Mouse (Mus musculus): Measurements from ENCODE around the gene Cdt1. TPM values are rescaled to one million over a fixed set of nuclear protein-coding genes. Genes with fewer than 3 reads are reported as not detected.

Gene Cdt1
- polyA plus RNA-seq, 1 experiment from 2014 or later = 29.0 TPM

Small RNAs within 50 kb of the gene (microRNA-seq; reads per million reads assigned to microRNA genes)
- not detected for gene Mir6396

Other genes with a start within 250 kb of the Cdt1 start
- not detected in 2 replicates for gene Trhr2, start 207.3 kb upstream of the Cdt1 start, polyA plus RNA-seq (2015; fragmentation: Nextera tagmentation; extraction: Ambion mirVana)
- 28.2 and 28.7 TPM in 2 replicates for gene Zc3h18, start 191.4 kb upstream of the Cdt1 start, polyA plus RNA-seq (2015; fragmentation: Nextera tagmentation; extraction: Ambion mirVana)
- gene Il17c, start 146.0 kb upstream of the Cdt1 start, polyA plus RNA-seq (2015; fragmentation: Nextera tagmentation; extraction: Ambion mirVana) = 0.21 TPM in 1 of 2 replicates, not detected in the other
- gene Cyba, start 135.1 kb upstream of the Cdt1 start, polyA plus RNA-seq (2015; fragmentation: Nextera tagmentation; extraction: Ambion mirVana) = 170 and 202 TPM in 2 replicates
- 15.9 and 16.1 TPM in 2 replicates for gene Mvd, start 124.6 kb upstream of the Cdt1 start, polyA plus RNA-seq (2015; fragmentation: Nextera tagmentation; extraction: Ambion mirVana)
- gene Snai3, start 107.3 kb upstream of the Cdt1 start, polyA plus RNA-seq (2015; fragmentation: Nextera tagmentation; extraction: Ambion mirVana) = 2.8 and 3.6 TPM in 2 replicates
- 42.1 and 48.6 TPM in 2 replicates for gene Rnf166, start 92.0 kb upstream of the Cdt1 start, polyA plus RNA-seq (2015; fragmentation: Nextera tagmentation; extraction: Ambion mirVana)
- 25.2 and 27.8 TPM in 2 replicates for gene Ctu2, start 91.9 kb upstream of the Cdt1 start, polyA plus RNA-seq (2015; fragmentation: Nextera tagmentation; extraction: Ambion mirVana)
- gene Piezo1, start 16.7 kb upstream of the Cdt1 start, polyA plus RNA-seq (2015; fragmentation: Nextera tagmentation; extraction: Ambion mirVana) = 13.5 and 15.3 TPM in 2 replicates
- 159 and 204 TPM in 2 replicates for gene Aprt, start 8.9 kb downstream of the Cdt1 start, polyA plus RNA-seq (2015; fragmentation: Nextera tagmentation; extraction: Ambion mirVana)
- 10.0 and 10.4 TPM in 2 replicates for gene Galns, start 43.4 kb downstream of the Cdt1 start, polyA plus RNA-seq (2015; fragmentation: Nextera tagmentation; extraction: Ambion mirVana)
- 58.2 and 60.1 TPM in 2 replicates for gene Trappc2l, start 43.6 kb downstream of the Cdt1 start, polyA plus RNA-seq (2015; fragmentation: Nextera tagmentation; extraction: Ambion mirVana)
- not detected in 2 replicates for gene Pabpn1l, start 54.7 kb downstream of the Cdt1 start, polyA plus RNA-seq (2015; fragmentation: Nextera tagmentation; extraction: Ambion mirVana)
- gene Cbfa2t3, start 131.1 kb downstream of the Cdt1 start, polyA plus RNA-seq (2015; fragmentation: Nextera tagmentation; extraction: Ambion mirVana) = 4.6 and 4.8 TPM in 2 replicates
- gene Acsf3, start 207.5 kb downstream of the Cdt1 start, polyA plus RNA-seq (2015; fragmentation: Nextera tagmentation; extraction: Ambion mirVana) = 14.9 and 17.2 TPM in 2 replicates